Comparison of ENCODE assay signal across 46 mouse cellular contexts in the genomic region with DNA sequence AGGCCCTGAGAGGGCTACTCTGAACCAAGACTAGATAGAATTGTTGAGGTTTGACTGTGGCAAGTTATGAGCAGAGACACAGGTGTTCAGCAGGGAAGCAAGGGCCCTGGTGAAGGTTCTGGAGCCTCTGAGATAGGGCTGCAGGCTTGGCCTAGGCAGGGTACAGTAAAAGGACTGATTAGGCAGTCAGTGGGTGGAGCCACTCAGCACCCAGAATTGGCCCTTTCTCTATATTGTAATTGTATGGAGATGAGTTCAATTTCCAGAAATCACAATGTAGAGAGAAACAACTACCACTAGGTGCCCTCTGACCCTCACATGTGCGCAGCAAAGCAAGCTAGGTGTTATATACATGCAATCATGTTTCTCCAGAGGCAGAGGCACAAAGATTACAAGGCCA. TPM values are rescaled to one million over a fixed set of nuclear protein-coding genes. Genes with fewer than 3 reads are reported as not detected.
"Had no signal": no experiment of that assay in that cellular context is flagged by ENCODE, and none has a peak within 500 bp of the region (broad histone marks: within the 10 kb centered on the region; RNA-seq: fewer than 3 reads in every experiment).

No protein-coding gene starts in this region.

- H3K4me1 ChIP-seq: limb, embryonic 10.5 days; limb, embryonic 12.5 days; limb, embryonic 13.5 days; limb, embryonic 15.5 days; liver, embryonic 12.5 days; liver, embryonic 13.5 days; liver, embryonic 15.5 days; lung, embryonic 15.5 days; megakaryocyte, embryonic 14.5 days; midbrain, embryonic 10.5 days; midbrain, embryonic 12.5 days; midbrain, embryonic 13.5 days; midbrain, embryonic 15.5 days; neural tube, embryonic 12.5 days; neural tube, embryonic 13.5 days had no signal

- H3K27ac ChIP-seq: limb, embryonic 10.5 days; limb, embryonic 12.5 days; limb, embryonic 13.5 days; limb, embryonic 15.5 days; liver, embryonic 12.5 days; liver, embryonic 13.5 days; liver, embryonic 14.5 days; liver, embryonic 15.5 days; lung, embryonic 15.5 days; macrophage; midbrain, embryonic 10.5 days; midbrain, embryonic 12.5 days; midbrain, embryonic 13.5 days; midbrain, embryonic 15.5 days; neural tube, embryonic 12.5 days; neural tube, embryonic 13.5 days had no signal

- H3K4me2 ChIP-seq: limb, embryonic 12.5 days; limb, embryonic 13.5 days; limb, embryonic 15.5 days; liver, embryonic 11.5 days; liver, embryonic 12.5 days; liver, embryonic 13.5 days; liver, embryonic 15.5 days; lung, embryonic 14.5 days; lung, embryonic 15.5 days; midbrain, embryonic 11.5 days; midbrain, embryonic 12.5 days; midbrain, embryonic 13.5 days; midbrain, embryonic 15.5 days; neural tube, embryonic 12.5 days; neural tube, embryonic 13.5 days had no signal

- H3K36me3 ChIP-seq: limb, embryonic 10.5 days; limb, embryonic 12.5 days; limb, embryonic 13.5 days; limb, embryonic 15.5 days; liver, embryonic 12.5 days; liver, embryonic 13.5 days; liver, embryonic 15.5 days; lung, embryonic 15.5 days; midbrain, embryonic 10.5 days; midbrain, embryonic 12.5 days; midbrain, embryonic 13.5 days; midbrain, embryonic 15.5 days; neural tube, embryonic 12.5 days; neural tube, embryonic 13.5 days had no signal

- H3K9me3 ChIP-seq: limb, embryonic 10.5 days; limb, embryonic 12.5 days; limb, embryonic 13.5 days; limb, embryonic 15.5 days; liver, embryonic 12.5 days; liver, embryonic 13.5 days; liver, embryonic 15.5 days; lung, embryonic 15.5 days; midbrain, embryonic 10.5 days; midbrain, embryonic 12.5 days; midbrain, embryonic 13.5 days; midbrain, embryonic 15.5 days; neural tube, embryonic 12.5 days; neural tube, embryonic 13.5 days had no signal

- H3K4me3 ChIP-seq: limb, embryonic 10.5 days; limb, embryonic 12.5 days; limb, embryonic 13.5 days; limb, embryonic 15.5 days; liver, embryonic 12.5 days; liver, embryonic 13.5 days; liver, embryonic 15.5 days; lung, embryonic 15.5 days; megakaryocyte, embryonic 14.5 days; midbrain, embryonic 10.5 days; midbrain, embryonic 12.5 days; midbrain, embryonic 13.5 days; midbrain, embryonic 15.5 days; myocyte; neural tube, embryonic 12.5 days; neural tube, embryonic 13.5 days had no signal

- DNase-seq: left cerebral cortex, postnatal 4 days; liver; liver, embryonic 13.5 days; liver, postnatal 0 days; lung, adult 18-20 months; lung, adult 2 months; lung, embryonic 14.5 days; lung, postnatal 10 days; lung, postnatal 14 days; lung, postnatal 36 days; lung, postnatal 4 days; midbrain, embryonic 14.5 days had no signal

- H3K27me3 ChIP-seq: limb, embryonic 12.5 days; limb, embryonic 13.5 days; limb, embryonic 15.5 days; liver, embryonic 12.5 days; liver, embryonic 13.5 days; liver, embryonic 15.5 days; lung, embryonic 15.5 days; midbrain, embryonic 12.5 days; midbrain, embryonic 13.5 days; midbrain, embryonic 15.5 days; neural tube, embryonic 12.5 days; neural tube, embryonic 13.5 days had no signal

- ATAC-seq: liver, embryonic 12.5 days; liver, postnatal 0 days; lung, postnatal 0 days; midbrain, embryonic 13.5 days; midbrain, embryonic 15.5 days had no signal

- H3K9ac ChIP-seq: limb, embryonic 12.5 days; limb, embryonic 13.5 days; limb, embryonic 15.5 days; liver, embryonic 12.5 days; liver, embryonic 13.5 days; liver, embryonic 14.5 days; liver, embryonic 15.5 days; liver, postnatal 0 days; lung, embryonic 14.5 days; lung, embryonic 15.5 days; midbrain, embryonic 12.5 days; midbrain, embryonic 13.5 days; midbrain, embryonic 15.5 days; neural tube, embryonic 12.5 days; neural tube, embryonic 13.5 days had no signal

RNA-seq across cellular contexts. Expression of a gene that starts 7.1 kb away (rescaled TPM):
- total RNA-seq: left cerebral cortex, adult 8-10 months; left cerebral cortex, postnatal 10 days; left cerebral cortex, postnatal 14 days; left cerebral cortex, postnatal 25 days; left cerebral cortex, postnatal 36 days; left cerebral cortex, postnatal 4 days; liver, adult 2 months; megakaryocyte, adult 5-6 weeks; midbrain, postnatal 0 days; monocyte, adult 5-6 weeks had no signal
- polyA plus RNA-seq: limb, embryonic 10.5 days; limb, embryonic 11.5 days; limb, embryonic 14.5 days; limb, embryonic 15.5 days; liver, adult 2 months; liver, embryonic 11.5 days; liver, embryonic 12.5 days; liver, embryonic 13.5 days; liver, embryonic 14.5 days; liver, embryonic 15.5 days; liver, embryonic 16.5 days; liver, postnatal 0 days; lung, adult 2 months; lung, embryonic 14.5 days; lung, embryonic 15.5 days; lung, embryonic 16.5 days; lung, postnatal 0 days; macrophage; midbrain, embryonic 10.5 days; midbrain, embryonic 11.5 days; midbrain, embryonic 12.5 days; midbrain, embryonic 13.5 days; midbrain, embryonic 14.5 days; myocyte; neural tube, embryonic 11.5 days; neural tube, embryonic 12.5 days; neural tube, embryonic 13.5 days had no signal

RNA-seq across cellular contexts. Expression of a gene that starts 18.2 kb away (rescaled TPM):
- total RNA-seq: left cerebral cortex, adult 8-10 months; left cerebral cortex, postnatal 10 days; left cerebral cortex, postnatal 14 days; left cerebral cortex, postnatal 25 days; left cerebral cortex, postnatal 36 days; left cerebral cortex, postnatal 4 days; liver, adult 2 months; megakaryocyte, adult 5-6 weeks; midbrain, postnatal 0 days; monocyte, adult 5-6 weeks had no signal
- polyA plus RNA-seq: limb, embryonic 10.5 days; limb, embryonic 11.5 days; limb, embryonic 12.5 days; liver, adult 2 months; liver, embryonic 11.5 days; liver, embryonic 12.5 days; liver, embryonic 13.5 days; liver, embryonic 14.5 days; liver, embryonic 15.5 days; liver, embryonic 16.5 days; liver, postnatal 0 days; lung, adult 2 months; lung, embryonic 14.5 days; lung, embryonic 16.5 days; lung, postnatal 0 days; macrophage; midbrain, embryonic 10.5 days; midbrain, embryonic 11.5 days; midbrain, embryonic 12.5 days; midbrain, embryonic 13.5 days; midbrain, embryonic 14.5 days; myocyte; neural tube, embryonic 11.5 days; neural tube, embryonic 12.5 days; neural tube, embryonic 13.5 days had no signal

RNA-seq across cellular contexts. Expression of a gene that starts 25.8 kb away (rescaled TPM):
- total RNA-seq: liver, adult 2 months; megakaryocyte, adult 5-6 weeks; monocyte, adult 5-6 weeks had no signal
- polyA plus RNA-seq: limb, embryonic 10.5 days; liver, adult 2 months; liver, embryonic 11.5 days; liver, embryonic 12.5 days; liver, embryonic 13.5 days; liver, embryonic 14.5 days; liver, postnatal 0 days; lung, adult 2 months; lung, embryonic 14.5 days; lung, postnatal 0 days; macrophage; myocyte had no signal

RNA-seq across cellular contexts. Expression of a gene that starts 55.5 kb away (rescaled TPM):
- total RNA-seq: left cerebral cortex, adult 8-10 months; left cerebral cortex, postnatal 10 days; left cerebral cortex, postnatal 14 days; left cerebral cortex, postnatal 25 days; left cerebral cortex, postnatal 36 days; left cerebral cortex, postnatal 4 days; liver, adult 2 months; megakaryocyte, adult 5-6 weeks; midbrain, postnatal 0 days; monocyte, adult 5-6 weeks had no signal
- polyA plus RNA-seq: limb, embryonic 10.5 days; limb, embryonic 11.5 days; limb, embryonic 12.5 days; limb, embryonic 13.5 days; limb, embryonic 14.5 days; limb, embryonic 15.5 days; liver, adult 2 months; liver, embryonic 11.5 days; liver, embryonic 12.5 days; liver, embryonic 13.5 days; liver, embryonic 14.5 days; liver, embryonic 15.5 days; liver, embryonic 16.5 days; liver, postnatal 0 days; lung, embryonic 14.5 days; lung, embryonic 15.5 days; lung, embryonic 16.5 days; lung, postnatal 0 days; macrophage; midbrain, embryonic 10.5 days; midbrain, embryonic 11.5 days; midbrain, embryonic 12.5 days; midbrain, embryonic 13.5 days; midbrain, embryonic 14.5 days; midbrain, embryonic 15.5 days; midbrain, postnatal 0 days; myocyte; neural tube, embryonic 11.5 days; neural tube, embryonic 12.5 days; neural tube, embryonic 13.5 days had no signal
